19 mouse cellular contexts compared by ENCODE assay signal in genomic region chr11:8685195-8685594, GRCm38 (mm10). TPM values are rescaled to one million over a fixed set of nuclear protein-coding genes. Genes with fewer than 3 reads are reported as not detected.
DNase-seq lines count a peak whose midpoint lies in the region; ATAC-seq and TF ChIP-seq lines count a peak whose summit lies in the region.
"Had no signal": no experiment of that assay in that cellular context is flagged by ENCODE, and none has a peak within 500 bp of the region (broad histone marks: within the 10 kb centered on the region; RNA-seq: fewer than 3 reads in every experiment).

No protein-coding gene starts in this region.

- TF ChIP-seq EP300 in liver, postnatal 0 days (IDR thresholded peaks at IDR 0.05; ENCODE audit: low read depth), result no peak

- no peak overlapping the region for H3K4me2 ChIP-seq in liver, embryonic 11.5 days
- H3K4me2 ChIP-seq in liver, postnatal 0 days (ENCODE audit: low read depth, low read length), result no peak overlapping the region
- H3K4me2 ChIP-seq: embryonic facial prominence, embryonic 15.5 days; heart, embryonic 12.5 days; hindbrain, embryonic 15.5 days had no signal

- no peaks in the 10 kb centered on the region; the same call in 1 of the 2 replicates for H3K4me1 ChIP-seq in liver, embryonic 11.5 days (replicated peaks; ENCODE audit: control insufficient read depth, insufficient read depth, low read length)
- H3K4me1 ChIP-seq in liver, postnatal 0 days (ENCODE audit: insufficient read depth), result no peaks in the 10 kb centered on the region
- H3K4me1 ChIP-seq: hindbrain, embryonic 15.5 days had no signal

- 20% methylated on average over 3 of the region's 3 CpGs for WGBS in liver, embryonic 11.5 days
- 21% methylated on average over 3 of the region's 3 CpGs for WGBS in liver, postnatal 0 days (ENCODE audit: insufficient replicate concordance)

- H3K9me3 ChIP-seq in liver, embryonic 11.5 days (ENCODE audit: control insufficient read depth, low read length), result no peaks in the 10 kb centered on the region
- H3K9me3 ChIP-seq in liver, postnatal 0 days (ENCODE audit: low read length), result no peaks in the 10 kb centered on the region
- H3K9me3 ChIP-seq: embryonic facial prominence, embryonic 15.5 days; forebrain, embryonic 10.5 days; hindbrain, embryonic 15.5 days had no signal

- H3K36me3 ChIP-seq in liver, embryonic 11.5 days (ENCODE audit: control insufficient read depth, insufficient read depth, low read length), result no peaks in the 10 kb centered on the region
- no peaks in the 10 kb centered on the region for H3K36me3 ChIP-seq in liver, postnatal 0 days (replicated peaks; ENCODE audit: insufficient read depth, low read length)
- H3K36me3 ChIP-seq: embryonic facial prominence, embryonic 15.5 days; forebrain, embryonic 10.5 days; heart, embryonic 12.5 days; hindbrain, embryonic 15.5 days had no signal

- no peak for DNase-seq in liver, embryonic 11.5 days (ENCODE audit: low spot score)
- DNase-seq in liver, postnatal 0 days, result no peak
- no peak for DNase-seq in kidney, postnatal 4 days
- no peak for DNase-seq in gastrocnemius, postnatal 25 days
- DNase-seq: adrenal gland, postnatal 10 days; cerebellum, adult 11 months; cerebellum, adult 9-10 months; cerebellum, postnatal 36 days; embryo, embryonic 11 days; heart, adult 2 months had no signal

- no peak overlapping the region for H3K9ac ChIP-seq in liver, embryonic 11.5 days (ENCODE audit: low read depth, low read length)
- H3K9ac ChIP-seq in liver, postnatal 0 days (replicated peaks), result no peak overlapping the region
- H3K9ac ChIP-seq: embryonic facial prominence, embryonic 15.5 days; heart, embryonic 12.5 days; hindbrain, embryonic 15.5 days had no signal

- ATAC-seq in liver, embryonic 11.5 days (replicated peaks; ENCODE audit: low FRiP score), result peak; percentile 15; the same call in 1 of the 2 replicates
- ATAC-seq in liver, postnatal 0 days, result no peak
- ATAC-seq in common myeloid progenitor, adult 5-6 weeks (replicated peaks; ENCODE audit: low read depth, poor library complexity, severe bottlenecking), result peak; percentile 50
- ATAC-seq in megakaryocyte, adult 5-6 weeks (ENCODE audit: poor library complexity, severe bottlenecking), result peak; percentile 51
- no peak for ATAC-seq in monocyte, adult 5-6 weeks (replicated peaks; ENCODE audit: insufficient number of reproducible peaks, low FRiP score, low TSS enrichment, poor library complexity, severe bottlenecking)
- ATAC-seq: forebrain, embryonic 14.5 days had no signal

- no peak for TF ChIP-seq CTCF in liver, postnatal 0 days (IDR thresholded peaks at IDR 0.05; ENCODE audit: low read depth)

- no peak overlapping the region for H3K27ac ChIP-seq in liver, embryonic 11.5 days (ENCODE audit: low read depth, low read length)
- no peak overlapping the region for H3K27ac ChIP-seq in liver, postnatal 0 days (ENCODE audit: low read depth)
- H3K27ac ChIP-seq: embryonic facial prominence, embryonic 15.5 days; forebrain, embryonic 10.5 days; heart, adult 2 months; hindbrain, embryonic 15.5 days had no signal

- H3K27me3 ChIP-seq in liver, embryonic 11.5 days (replicated peaks; ENCODE audit: control insufficient read depth, insufficient read depth, low read length), result no peaks in the 10 kb centered on the region
- H3K27me3 ChIP-seq in liver, postnatal 0 days (ENCODE audit: insufficient read depth, low read length), result no peaks in the 10 kb centered on the region
- H3K27me3 ChIP-seq: embryonic facial prominence, embryonic 15.5 days; hindbrain, embryonic 15.5 days had no signal

- no peak overlapping the region for H3K4me3 ChIP-seq in liver, embryonic 11.5 days (ENCODE audit: low read depth, low read length)
- H3K4me3 ChIP-seq in liver, postnatal 0 days (ENCODE audit: low read depth, low read length), result no peak overlapping the region
- H3K4me3 ChIP-seq: embryonic facial prominence, embryonic 15.5 days; erythroblast, embryonic 14.5 days; forebrain, embryonic 10.5 days; heart, adult 2 months; heart, embryonic 12.5 days; hindbrain, embryonic 15.5 days had no signal

RNA-seq across cellular contexts. Expression of gene Tns3, which starts 20.9 kb away (rescaled TPM):
- polyA plus RNA-seq in liver, embryonic 11.5 days (2014; fragmentation: Nextera tagmentation; extraction: Ambion mirVana), result 9.8 and 10.2 TPM in 2 replicates
- polyA plus RNA-seq in liver, postnatal 0 days (2015; fragmentation: Nextera tagmentation; extraction: Ambion mirVana), result 2.8 and 3.6 TPM in 2 replicates
- 9.9 and 16.8 TPM in 2 replicates for total RNA-seq in common myeloid progenitor, adult 5-6 weeks (2017)
- total RNA-seq in megakaryocyte, adult 5-6 weeks (2015), result 29.6 and 35.7 TPM in 2 replicates
- total RNA-seq in megakaryocyte, adult 5-6 weeks (2017), result 15.9 and 17.6 TPM in 2 replicates
- 6.3 to 8.1 TPM (median 6.5 TPM) in 3 replicates for total RNA-seq in monocyte, adult 5-6 weeks (2017)
- 1 to 10 TPM; 6.6 to 7.1 TPM for total RNA-seq in gastrocnemius, postnatal 25 days (2021)

Comparison
In these comparisons a context has a peak if more than half of its experiments do, and no peak if none do; other contexts are left out.
1. ATAC-seq: peak in liver, embryonic 11.5 days (single experiment), common myeloid progenitor, adult 5-6 weeks (single experiment) and megakaryocyte, adult 5-6 weeks (single experiment); none in liver, postnatal 0 days (single experiment) and monocyte, adult 5-6 weeks (single experiment).